Mouse (Mus musculus) subcutaneous adipose tissue, adult 2 months (tissue): Measurements from ENCODE around the gene Elf4. TPM values are rescaled to one million over a fixed set of nuclear protein-coding genes. Genes with fewer than 3 reads are reported as not detected.

ENCODE experiments used
- polyA plus RNA-seq: library from polyadenylated mRNA; depleted of rRNA; stranded (reverse); fragments of >200 nt; gene quantifications from 2 replicates; pipeline ENCODE4 v1.2.3, GENCODE M21; 2012; ENCODE audit warnings: low replicate concordance; rRNA removed

Elf4 gene
- polyA plus RNA-seq, result 12.7 and 22.8 TPM in 2 replicates

GRCm38 (mm10) chrX:48462754-48463507 lies at the start of gene Elf4:
Elf4 (minus strand) TSS chrX:48463132.

Other genes with a start within 250 kb of the Elf4 start
- 2.5 and 5.1 TPM in 2 replicates for gene Utp14a, start 206.3 kb downstream of the Elf4 start, polyA plus RNA-seq
- gene Bcorl1, start 121.8 kb downstream of the Elf4 start, polyA plus RNA-seq, result 4.6 and 8.1 TPM in 2 replicates
- 26.0 and 29.4 TPM in 2 replicates for gene Aifm1, start 50.4 kb upstream of the Elf4 start, polyA plus RNA-seq
- 0.53 and 1.5 TPM in 2 replicates for gene Rab33a, start 56.2 kb upstream of the Elf4 start, polyA plus RNA-seq
- 4.6 and 6.5 TPM in 2 replicates for gene Zfp280c, start 131.4 kb upstream of the Elf4 start, polyA plus RNA-seq
- gene Slc25a14, start 160.3 kb upstream of the Elf4 start, polyA plus RNA-seq, result 2.1 and 2.8 TPM in 2 replicates
- gene Gpr119, start 211.3 kb upstream of the Elf4 start, polyA plus RNA-seq, result 0.05 TPM in 1 of 2 replicates, not detected in the other
- 0.80 and 2.3 TPM in 2 replicates for gene Rbmx2, start 231.9 kb upstream of the Elf4 start, polyA plus RNA-seq